Mouse (Mus musculus) embryonic facial prominence, embryonic 13.5 days (tissue): ENCODE results near the gene Hfe. TPM values are rescaled to one million over a fixed set of nuclear protein-coding genes. Genes with fewer than 3 reads are reported as not detected.
"Not testable (repeated sequence)": the region's sequence is repeated elsewhere in the genome, so short reads cannot be mapped to it uniquely, and the experiment has no call there.

Source experiments
- ATAC-seq: fragments of 200-750 bp; cut with Nextera tagmentation; 2 replicates; pipeline ENCODE4 v1.8.0; 2017; ENCODE audit warnings: low read depth; ENCODE audit not compliant: insufficient number of reproducible peaks, insufficient read depth, low FRiP score, low TSS enrichment
- H3K27ac ChIP-seq: fragments of 300-500 bp; sonication (generic); 2 replicates; pipeline ENCODE4 v1.5.1; 2015; ENCODE audit warnings: moderate library complexity, mild to moderate bottlenecking, inconsistent platforms
- H3K27me3 ChIP-seq: fragments of 300-500 bp; sonication (generic); 2 replicates; pipeline ENCODE4 v1.6.1; 2015; ENCODE audit warnings: mild to moderate bottlenecking, inconsistent platforms
- H3K36me3 ChIP-seq: fragments of 300-500 bp; sonication (generic); 2 replicates; pipeline ENCODE4 v1.6.1; 2015; ENCODE audit warnings: mild to moderate bottlenecking, inconsistent platforms
- H3K4me1 ChIP-seq: fragments of 300-500 bp; sonication (generic); 2 replicates; pipeline ENCODE4 v1.6.1; 2015; ENCODE audit warnings: inconsistent platforms
- H3K4me2 ChIP-seq: fragments of 300-500 bp; sonication (generic); 2 replicates; pipeline ENCODE4 v1.6.1; 2015; ENCODE audit warnings: moderate library complexity, mild to moderate bottlenecking, inconsistent platforms
- H3K4me3 ChIP-seq: fragments of 300-500 bp; sonication (generic); 2 replicates; pipeline ENCODE4 v1.5.1; 2015; ENCODE audit warnings: mild to moderate bottlenecking, inconsistent platforms
- H3K9ac ChIP-seq: fragments of 300-500 bp; sonication (generic); 2 replicates; pipeline ENCODE4 v1.6.1; 2015; ENCODE audit warnings: mild to moderate bottlenecking, inconsistent platforms
- H3K9me3 ChIP-seq: fragments of 300-500 bp; sonication (generic); 2 replicates; pipeline ENCODE4 v1.6.1; 2016; ENCODE audit warnings: inconsistent platforms
- WGBS: fragments of 180-500 bp; shearing (Covaris S2); methylation state at CpG from one replicate; pipeline ENCODE4 v1.1.7; 2015; ENCODE audit warnings: mixed read lengths; 5-methylcytosine and 5-hydroxymethylcytosine counted together
- polyA plus RNA-seq: library from polyadenylated mRNA; unstranded; fragments of >200 nt; fragmentation: Nextera tagmentation; extraction: Ambion mirVana; gene quantifications from 2 replicates; pipeline ENCODE4 v1.2.1, GENCODE M21; 2015

The Hfe gene
- polyA plus RNA-seq, 1 experiment from 2014 or later, result 6.5 TPM

- no peak overlapping the region for H3K4me2 ChIP-seq
These were observed 18.0 kb upstream of the Hfe start for GRCm38 (mm10) chr13:23728472-23729191.

GRCm38 (mm10) chr13:23725213-23725612 lies 14.6 kb upstream of the Hfe start:
- H3K27ac ChIP-seq, result no peak overlapping the region
- no peak overlapping the region for H3K4me3 ChIP-seq
- no peaks in the 10 kb centered on the region for H3K4me1 ChIP-seq
- 40% methylated on average over 1 of the region's 1 CpGs for WGBS
- ATAC-seq, result no peak
- H3K9ac ChIP-seq, result no peak overlapping the region
- H3K36me3 ChIP-seq, result no peaks in the 10 kb centered on the region
- H3K27me3 ChIP-seq, result no peaks in the 10 kb centered on the region
- H3K4me2 ChIP-seq, result no peak overlapping the region
- no peaks in the 10 kb centered on the region for H3K9me3 ChIP-seq

More at GRCm38 (mm10) chr13:23728472-23729191, 18.0 kb upstream of the Hfe start:
- Histone ChIP-seq H3K9ac (no peak overlapping the region), H3K27me3 (no peaks in the 10 kb centered on the region), H3K4me3 (no peak overlapping the region), H3K9me3 (no peaks in the 10 kb centered on the region), H3K27ac (no peak overlapping the region), H3K36me3 (no peaks in the 10 kb centered on the region), H3K4me1 (no peaks in the 10 kb centered on the region)
- no peak for ATAC-seq
- 90% methylated on average over 18 of the region's 18 CpGs for WGBS

DNA sequence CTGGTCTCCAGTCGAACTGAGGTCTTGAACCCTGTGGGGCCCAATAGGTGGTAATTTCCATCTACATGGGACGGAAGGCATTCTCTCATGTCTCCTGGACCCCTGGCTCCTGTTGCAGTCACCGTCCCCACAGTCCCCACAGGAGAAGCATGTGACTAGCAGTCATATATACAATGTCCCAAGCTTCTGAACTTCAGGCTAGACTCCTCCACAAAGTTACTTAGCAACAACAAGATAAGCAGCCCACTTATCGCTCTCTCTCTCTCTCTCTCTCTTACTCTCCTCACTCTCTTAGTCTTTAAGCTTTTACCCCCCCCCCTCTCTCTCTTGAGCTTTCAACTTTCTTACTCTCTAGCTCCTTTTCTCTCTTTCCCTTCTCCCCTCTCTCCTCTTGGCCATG lies 13.6 kb upstream of the Hfe start:
- no peaks in the 10 kb centered on the region for H3K9me3 ChIP-seq
- no peaks in the 10 kb centered on the region for H3K36me3 ChIP-seq
- H3K4me1 ChIP-seq, result no peaks in the 10 kb centered on the region
- ATAC-seq, result no peak
- no peak overlapping the region for H3K4me3 ChIP-seq
- no peak overlapping the region for H3K27ac ChIP-seq
- no peak overlapping the region for H3K9ac ChIP-seq
- H3K27me3 ChIP-seq, result no peaks in the 10 kb centered on the region
- 92% methylated on average over 4 of the region's 4 CpGs for WGBS
- no peak overlapping the region for H3K4me2 ChIP-seq

- not testable (repeated sequence) for H3K27ac ChIP-seq, ATAC-seq, H3K9ac ChIP-seq, H3K4me3 ChIP-seq, H3K36me3 ChIP-seq, H3K9me3 ChIP-seq, H3K27me3 ChIP-seq, H3K4me1 ChIP-seq, H3K4me2 ChIP-seq
- WGBS, result 16% methylated on average over 2 of the region's 2 CpGs
These were observed 7.1 kb upstream of the Hfe start for GRCm38 (mm10) chr13:23717593-23718245.

DNA sequence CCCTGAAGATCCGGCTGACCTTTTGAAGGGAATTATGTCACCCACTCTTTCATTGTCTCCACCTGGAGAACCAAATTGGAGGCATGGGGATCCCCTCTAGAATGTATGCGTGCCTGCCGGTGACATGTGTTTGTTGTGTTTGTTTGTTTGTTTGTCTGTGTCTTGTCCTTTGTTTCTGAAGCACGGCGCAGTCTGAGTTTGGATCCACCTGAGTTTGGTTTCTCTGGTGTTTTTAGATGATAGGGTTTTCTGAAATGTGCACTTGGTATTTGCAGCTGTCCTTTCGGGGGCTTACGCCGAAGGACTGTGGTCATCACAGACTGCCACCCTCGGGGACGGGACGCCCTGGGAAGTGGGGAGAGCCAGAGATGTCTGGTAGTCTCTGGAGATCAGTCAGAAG lies 6.5 kb upstream of the Hfe start:
- Histone ChIP-seq H3K9me3 (no peaks in the 10 kb centered on the region), H3K4me1 (no peaks in the 10 kb centered on the region), H3K36me3 (no peaks in the 10 kb centered on the region), H3K4me3 (no peak overlapping the region), H3K9ac (no peak overlapping the region), H3K27me3 (no peaks in the 10 kb centered on the region), H3K27ac (no peak overlapping the region), H3K4me2 (no peak overlapping the region)
- WGBS, result 56% methylated on average over 11 of the region's 11 CpGs
- ATAC-seq, result no peak

DNA sequence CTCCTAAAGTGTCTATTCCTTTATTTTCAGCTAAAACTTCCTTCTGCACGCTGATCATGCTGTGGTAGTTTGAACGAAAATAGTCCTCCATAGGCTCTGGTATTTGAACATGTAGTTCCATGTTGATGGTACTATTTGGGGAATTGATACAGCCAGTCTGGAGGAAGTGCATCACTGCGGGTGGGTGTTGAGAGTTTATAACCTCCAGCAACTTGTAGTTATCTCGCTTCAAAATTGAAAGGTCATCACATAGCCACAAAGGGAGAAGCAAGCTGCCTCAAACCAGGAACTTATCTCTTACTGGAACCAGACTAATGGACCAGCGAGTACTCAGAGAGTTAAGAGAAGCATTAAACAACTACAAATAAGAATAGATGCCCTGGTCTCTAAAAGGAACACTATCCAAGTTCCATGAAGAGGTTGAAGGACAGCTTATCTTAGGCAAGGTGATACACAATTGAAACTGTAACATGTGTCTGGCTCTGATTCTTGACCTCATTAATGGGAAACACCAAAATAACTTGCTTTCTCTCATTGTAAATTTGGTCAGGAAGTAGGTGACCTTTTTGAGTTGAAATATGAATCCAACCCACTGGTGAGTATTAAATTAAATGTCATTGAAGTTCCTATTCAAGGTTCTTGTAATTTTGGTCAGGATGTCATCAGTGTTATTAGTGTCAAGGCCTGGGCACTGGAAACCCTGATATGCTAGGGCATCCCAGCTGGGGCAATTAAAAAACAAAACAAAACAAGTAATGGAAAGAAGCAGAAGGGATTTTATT lies 5.8 kb upstream of the Hfe start:
- no peak overlapping the region for H3K27ac ChIP-seq
- H3K36me3 ChIP-seq, result no peaks in the 10 kb centered on the region
- H3K9me3 ChIP-seq, result no peaks in the 10 kb centered on the region
- no peaks in the 10 kb centered on the region for H3K4me1 ChIP-seq
- ATAC-seq, result no peak
- 85% methylated on average over 5 of the region's 5 CpGs for WGBS
- no peak overlapping the region for H3K4me2 ChIP-seq
- H3K4me3 ChIP-seq, result no peak overlapping the region
- no peak overlapping the region for H3K9ac ChIP-seq
- H3K27me3 ChIP-seq, result no peaks in the 10 kb centered on the region

- WGBS, result 10% methylated on average over 15 of the region's 15 CpGs
These were observed 810 bp downstream of the Hfe start for GRCm38 (mm10) chr13:23709714-23710373.

DNA sequence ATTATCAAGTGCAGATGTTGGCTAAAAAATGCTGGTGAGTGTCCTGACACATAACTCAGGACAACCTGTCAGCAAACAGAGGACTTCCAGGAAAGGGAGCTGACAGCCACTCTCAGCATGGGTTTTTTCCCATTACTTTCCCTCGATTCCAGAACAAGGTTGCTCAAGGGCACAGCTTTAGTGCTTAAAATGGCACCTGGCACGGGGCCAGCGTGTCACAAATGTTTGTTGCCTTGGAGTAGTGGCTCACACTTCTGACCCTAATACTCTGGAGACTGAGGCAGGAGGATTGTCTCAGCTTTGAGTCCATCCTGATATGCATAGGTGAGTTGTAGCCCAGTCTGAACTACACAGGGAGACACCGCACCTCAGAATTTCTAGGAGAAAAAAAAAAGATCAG lies 2.0 kb downstream of the Hfe start:
- no peaks in the 10 kb centered on the region for H3K27me3 ChIP-seq
- no peak overlapping the region for H3K4me2 ChIP-seq
- no peak overlapping the region for H3K4me3 ChIP-seq
- no peaks in the 10 kb centered on the region for H3K9me3 ChIP-seq
- H3K4me1 ChIP-seq, result peaks cover 16% of the 10 kb centered on the region
- H3K27ac ChIP-seq, result no peak overlapping the region
- no peaks in the 10 kb centered on the region for H3K36me3 ChIP-seq
- ATAC-seq, result no peak
- no peak overlapping the region for H3K9ac ChIP-seq
- 71% methylated on average over 4 of the region's 4 CpGs for WGBS

More at GRCm38 (mm10) chr13:23709714-23710373, 810 bp downstream of the Hfe start:
- Histone ChIP-seq H3K9me3 (no peaks in the 10 kb centered on the region), H3K9ac (peak overlapping the region; percentile 71), H3K27ac (0 out of 2 replicates have a peak overlapping the region, but pooled peaks have one; percentile 49), H3K4me2 (peak overlapping the region; percentile 73), H3K27me3 (no peaks in the 10 kb centered on the region), H3K36me3 (no peaks in the 10 kb centered on the region), H3K4me1 (peaks cover 16% of the 10 kb centered on the region), H3K4me3 (peak overlapping the region; percentile 46)
- ATAC-seq, result no peak

DNA sequence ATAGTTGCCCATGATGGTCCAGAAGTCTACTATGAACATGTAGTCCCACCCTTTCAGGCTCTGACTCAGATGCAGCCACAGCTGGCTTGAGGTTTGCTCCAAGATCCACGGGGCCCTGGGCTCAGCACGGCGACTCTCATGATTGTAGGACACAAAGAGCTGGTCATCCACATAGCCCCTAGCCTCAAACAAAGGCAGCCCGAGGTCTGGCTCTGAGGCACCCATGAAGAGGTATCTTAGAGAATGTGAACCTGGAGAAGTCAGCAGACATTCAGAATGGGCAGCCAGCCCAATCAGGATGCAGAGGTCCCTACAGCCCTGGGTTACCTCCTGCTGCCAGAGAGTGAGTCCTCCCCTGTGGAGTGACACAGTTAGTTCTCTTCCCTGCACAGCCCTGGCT lies 2.6 kb downstream of the Hfe start:
- peaks cover 16% of the 10 kb centered on the region for H3K4me1 ChIP-seq
- no peaks in the 10 kb centered on the region for H3K9me3 ChIP-seq
- no peak for ATAC-seq
- no peak overlapping the region for H3K9ac ChIP-seq
- 88% methylated on average over 4 of the region's 4 CpGs for WGBS
- H3K36me3 ChIP-seq, result no peaks in the 10 kb centered on the region
- no peak overlapping the region for H3K27ac ChIP-seq
- H3K4me2 ChIP-seq, result no peak overlapping the region
- no peak overlapping the region for H3K4me3 ChIP-seq
- H3K27me3 ChIP-seq, result no peaks in the 10 kb centered on the region

DNA sequence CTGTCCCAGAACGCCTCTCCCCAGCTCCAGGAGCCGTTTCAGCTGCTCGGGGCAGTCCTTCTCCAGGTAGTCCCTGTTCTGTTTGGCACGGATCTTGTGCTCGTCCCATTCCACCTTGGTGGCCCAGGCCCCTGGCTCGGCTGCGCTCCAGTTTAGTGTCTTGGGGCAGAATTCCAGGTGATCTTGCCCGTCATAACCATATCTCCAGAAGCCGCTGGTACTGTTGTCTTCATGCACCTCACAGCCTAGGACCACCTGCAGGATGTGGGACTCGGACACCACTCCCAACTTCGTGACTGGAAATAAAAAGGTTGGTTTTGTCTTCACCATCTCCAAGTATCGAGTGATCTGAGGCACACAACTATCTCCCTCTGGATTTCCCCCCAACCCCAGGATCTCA lies 3.9 kb downstream of the Hfe start:
- no peak for ATAC-seq
- Histone ChIP-seq H3K27ac (no peak overlapping the region), H3K4me3 (no peak overlapping the region), H3K27me3 (no peaks in the 10 kb centered on the region), H3K9me3 (no peaks in the 10 kb centered on the region), H3K4me1 (peaks cover 16% of the 10 kb centered on the region), H3K9ac (no peak overlapping the region), H3K4me2 (no peak overlapping the region), H3K36me3 (no peaks in the 10 kb centered on the region)
- WGBS, result 90% methylated on average over 12 of the region's 12 CpGs

GRCm38 (mm10) chr13:23705751-23706356 lies 4.8 kb downstream of the Hfe start:
- no peak overlapping the region for H3K4me3 ChIP-seq
- no peaks in the 10 kb centered on the region for H3K27me3 ChIP-seq
- H3K9ac ChIP-seq, result no peak overlapping the region
- H3K36me3 ChIP-seq, result no peaks in the 10 kb centered on the region
- H3K4me2 ChIP-seq, result no peak overlapping the region
- no peaks in the 10 kb centered on the region for H3K9me3 ChIP-seq
- 83% methylated on average over 7 of the region's 7 CpGs for WGBS
- ATAC-seq, result no peak
- H3K27ac ChIP-seq, result no peak overlapping the region
- H3K4me1 ChIP-seq, result peaks cover 19% of the 10 kb centered on the region
